Mouse (Mus musculus) forebrain, embryonic 16.5 days (tissue): ENCODE data around the gene Ccnl2. TPM values are rescaled to one million over a fixed set of nuclear protein-coding genes. Genes with fewer than 3 reads are reported as not detected.

Experiments
- ATAC-seq: fragments of 200-750 bp; cut with Nextera tagmentation; 2 replicates; pipeline ENCODE4 v1.8.0; 2017; ENCODE audit warnings: mild to moderate bottlenecking, moderate library complexity
- H3K27ac ChIP-seq: fragments of 300-500 bp; sonication (generic); 2 replicates; pipeline ENCODE4 v1.5.1; 2014; ENCODE audit warnings: low read length, control low read depth
- H3K27me3 ChIP-seq: fragments of 300-500 bp; sonication (generic); replicated peaks from 2 replicates; pipeline ENCODE4 v1.6.1; 2014; ENCODE audit warnings: low read length; ENCODE audit not compliant: control insufficient read depth, insufficient read depth
- H3K36me3 ChIP-seq: fragments of 300-500 bp; sonication (generic); 2 replicates; pipeline ENCODE4 v1.6.1; 2014; ENCODE audit not compliant: control insufficient read depth, insufficient read depth
- H3K4me1 ChIP-seq: fragments of 300-500 bp; sonication (generic); replicated peaks from 2 replicates; pipeline ENCODE4 v1.6.1; 2014; ENCODE audit warnings: low read length; ENCODE audit not compliant: control insufficient read depth, insufficient read depth
- H3K4me2 ChIP-seq: fragments of 300-500 bp; sonication (generic); 2 replicates; pipeline ENCODE4 v1.6.1; 2014; ENCODE audit warnings: mild to moderate bottlenecking, low read length, control low read depth
- H3K4me3 ChIP-seq: fragments of 300-500 bp; sonication (generic); replicated peaks from 2 replicates; pipeline ENCODE4 v1.5.1; 2014; ENCODE audit warnings: mild to moderate bottlenecking, low read length, control low read depth
- H3K9ac ChIP-seq: fragments of 300-500 bp; sonication (generic); replicated peaks from 2 replicates; pipeline ENCODE4 v1.6.1; 2014; ENCODE audit warnings: low read depth, low read length, control low read depth
- H3K9me3 ChIP-seq: fragments of 300-500 bp; sonication (generic); 2 replicates; pipeline ENCODE4 v1.6.1; 2016; ENCODE audit warnings: low read length; ENCODE audit not compliant: control insufficient read depth
- WGBS: fragments of 180-500 bp; shearing (Covaris S2); extraction: QIAGEN DNeasy Blood & Tissue Kit; methylation state at CpG from one replicate; pipeline ENCODE4 v1.1.7; 2014; 5-methylcytosine and 5-hydroxymethylcytosine counted together
- polyA plus RNA-seq: library from polyadenylated mRNA; unstranded; fragments of >200 nt; fragmentation: Nextera tagmentation; extraction: Ambion mirVana; gene quantifications from 2 replicates; pipeline ENCODE4 v1.2.1, GENCODE M21; 2015

Gene Ccnl2
- polyA plus RNA-seq, 1 experiment from 2014 or later: 188 TPM

- WGBS: under 1% methylated on average over 58 of the region's 58 CpGs
- peak; percentile 99 for ATAC-seq
- Histone ChIP-seq H3K27me3 (no peaks in the 10 kb centered on the region), H3K4me2 (peak overlapping the region; percentile 79), H3K27ac (peak overlapping the region; percentile 78), H3K9ac (peak overlapping the region; percentile 83), H3K4me3 (peak overlapping the region; percentile 93), H3K4me1 (peaks cover 19% of the 10 kb centered on the region), H3K9me3 (no peaks in the 10 kb centered on the region), H3K36me3 (peaks cover 4% of the 10 kb centered on the region)
Observed at GRCm38 (mm10) chr4:155803340-155804041, 8.8 kb upstream of the Ccnl2 start.

GRCm38 (mm10) chr4:155807841-155808240, 4.4 kb upstream of the Ccnl2 start:
- H3K36me3 ChIP-seq: peaks cover 21% of the 10 kb centered on the region
- no peak for ATAC-seq

GRCm38 (mm10) chr4:155812665-155813181, 434 bp downstream of the Ccnl2 start:
- H3K27ac ChIP-seq: peak overlapping the region; percentile 84
- H3K4me2 ChIP-seq: peak overlapping the region; percentile 88
- peak; percentile 29 for ATAC-seq
- H3K27me3 ChIP-seq: no peaks in the 10 kb centered on the region
- H3K36me3 ChIP-seq: peaks cover 46% of the 10 kb centered on the region
- H3K9me3 ChIP-seq: no peaks in the 10 kb centered on the region
- H3K9ac ChIP-seq: peak overlapping the region; percentile 97
- peaks cover 22% of the 10 kb centered on the region for H3K4me1 ChIP-seq
- WGBS: under 1% methylated on average over 48 of the region's 49 CpGs
- peak overlapping the region; percentile 90 for H3K4me3 ChIP-seq

More at GRCm38 (mm10) chr4:155807841-155808240, 4.4 kb upstream of the Ccnl2 start:
- no peaks in the 10 kb centered on the region for H3K27me3 ChIP-seq
- WGBS: 92% methylated on average over 3 of the region's 3 CpGs
- no peak overlapping the region for H3K27ac ChIP-seq
- no peaks in the 10 kb centered on the region for H3K9me3 ChIP-seq
- H3K4me3 ChIP-seq: no peak overlapping the region
- no peak overlapping the region for H3K9ac ChIP-seq
- H3K4me1 ChIP-seq: peaks cover 23% of the 10 kb centered on the region
- no peak overlapping the region for H3K4me2 ChIP-seq

GRCm38 (mm10) chr4:155817533-155817932, 5.2 kb downstream of the Ccnl2 start:
- H3K27me3 ChIP-seq: no peaks in the 10 kb centered on the region
- H3K4me1 ChIP-seq: peaks cover 17% of the 10 kb centered on the region
- H3K9ac ChIP-seq: no peak overlapping the region
- WGBS: 71% methylated on average over 4 of the region's 4 CpGs
- H3K4me2 ChIP-seq: no peak overlapping the region
- no peak for ATAC-seq
- peaks cover 60% of the 10 kb centered on the region for H3K36me3 ChIP-seq
- H3K27ac ChIP-seq: no peak overlapping the region
- no peaks in the 10 kb centered on the region for H3K9me3 ChIP-seq
- H3K4me3 ChIP-seq: no peak overlapping the region

- H3K36me3 ChIP-seq: peaks cover 75% of the 10 kb centered on the region
- WGBS: 76% methylated on average over 7 of the region's 7 CpGs
- H3K4me2 ChIP-seq: no peak overlapping the region
- H3K27me3 ChIP-seq: no peaks in the 10 kb centered on the region
- no peaks in the 10 kb centered on the region for H3K9me3 ChIP-seq
- H3K9ac ChIP-seq: no peak overlapping the region
- no peak overlapping the region for H3K4me3 ChIP-seq
- no peaks in the 10 kb centered on the region for H3K4me1 ChIP-seq
- ATAC-seq: no peak
- no peak overlapping the region for H3K27ac ChIP-seq
Observed at GRCm38 (mm10) chr4:155821025-155821424, 8.7 kb downstream of the Ccnl2 start.

- Histone ChIP-seq H3K9ac (no peak overlapping the region), H3K4me2 (no peak overlapping the region), H3K27me3 (no peaks in the 10 kb centered on the region), H3K4me3 (no peak overlapping the region), H3K9me3 (no peaks in the 10 kb centered on the region), H3K4me1 (no peaks in the 10 kb centered on the region), H3K27ac (no peak overlapping the region), H3K36me3 (peaks cover 63% of the 10 kb centered on the region)
- WGBS: 97% methylated on average over 16 of the region's 16 CpGs
- ATAC-seq: no peak
Observed at GRCm38 (mm10) chr4:155823443-155823842, 11.2 kb downstream of the Ccnl2 start.

GRCm38 (mm10) chr4:155829866-155830265, 17.6 kb downstream of the Ccnl2 start:
- WGBS: 95% methylated on average over 4 of the region's 4 CpGs
- ATAC-seq: no peak
- no peaks in the 10 kb centered on the region for H3K9me3 ChIP-seq
- no peak overlapping the region for H3K27ac ChIP-seq
- peaks cover 15% of the 10 kb centered on the region for H3K36me3 ChIP-seq
- H3K4me2 ChIP-seq: no peak overlapping the region
- no peak overlapping the region for H3K4me3 ChIP-seq
- peaks cover 24% of the 10 kb centered on the region for H3K4me1 ChIP-seq
- no peak overlapping the region for H3K9ac ChIP-seq
- no peaks in the 10 kb centered on the region for H3K27me3 ChIP-seq

- no peaks in the 10 kb centered on the region for H3K9me3 ChIP-seq
- H3K9ac ChIP-seq: no peak overlapping the region; the same call in 1 of the 2 replicates
- H3K27ac ChIP-seq: 0 out of 2 replicates have a peak overlapping the region, but pooled peaks have one; percentile 6
- peak overlapping the region; percentile 93 for H3K4me2 ChIP-seq
- H3K4me3 ChIP-seq: peak overlapping the region; percentile 78
- ATAC-seq: no peak
- 55% methylated on average over 8 of the region's 8 CpGs for WGBS
- no peaks in the 10 kb centered on the region for H3K27me3 ChIP-seq
- H3K36me3 ChIP-seq: peaks cover 9% of the 10 kb centered on the region; the same call in 1 of the 2 replicates
- H3K4me1 ChIP-seq: peaks cover 24% of the 10 kb centered on the region
Observed at GRCm38 (mm10) chr4:155830596-155830995, 18.3 kb downstream of the Ccnl2 start.

GRCm38 (mm10) chr4:155831205-155831766, 19.0 kb downstream of the Ccnl2 start, which contains the start of gene Aurkaip1:
Gene Aurkaip1, plus strand, starts transcription at chr4:155831272.
- peaks cover 7% of the 10 kb centered on the region; the same call in 1 of the 2 replicates for H3K36me3 ChIP-seq
- H3K4me3 ChIP-seq: peak within 1 kb of the TSS; percentile 78
- ATAC-seq: peak; percentile 95
- peak within 1 kb of the TSS; percentile 93 for H3K4me2 ChIP-seq
- no peaks in the 10 kb centered on the region for H3K9me3 ChIP-seq
- H3K9ac ChIP-seq: peak within 1 kb of the TSS; percentile 86
- H3K27ac ChIP-seq: peak within 1 kb of the TSS; percentile 87
- peaks cover 24% of the 10 kb centered on the region for H3K4me1 ChIP-seq
- no peaks in the 10 kb centered on the region for H3K27me3 ChIP-seq
- WGBS: under 1% methylated on average over 49 of the region's 49 CpGs
